Mouse (Mus musculus): ENCODE measurements around the gene Marveld3. TPM values are rescaled to one million over a fixed set of nuclear protein-coding genes. Genes with fewer than 3 reads are reported as not detected.

The Marveld3 gene
- total and polyA plus RNA-seq, 2 experiments from 2014 or later: 0.36 to 1.9 TPM

DNA sequence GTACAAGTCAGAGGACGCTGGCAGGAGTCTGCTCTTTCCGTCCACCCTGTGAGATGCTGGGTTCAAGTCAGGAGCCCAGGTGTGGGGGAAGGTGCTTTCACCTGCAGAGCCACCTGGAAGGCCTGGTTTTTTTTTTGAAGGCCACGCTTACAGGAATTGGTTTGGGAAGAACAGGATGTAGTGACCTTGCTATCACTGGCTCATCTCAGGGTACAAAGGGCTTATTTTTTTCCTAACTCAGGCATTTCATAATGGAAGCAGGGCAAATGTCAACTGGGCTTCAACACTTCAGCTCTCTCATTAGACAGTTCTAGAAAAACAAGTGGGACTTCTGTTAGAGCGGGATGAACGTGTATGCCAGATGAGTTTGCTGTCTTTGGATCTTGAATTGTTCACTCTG is 42.3 kb upstream of the Marveld3 start:
- 70% methylated on average over 5 of the region's 5 CpGs for WGBS

DNA sequence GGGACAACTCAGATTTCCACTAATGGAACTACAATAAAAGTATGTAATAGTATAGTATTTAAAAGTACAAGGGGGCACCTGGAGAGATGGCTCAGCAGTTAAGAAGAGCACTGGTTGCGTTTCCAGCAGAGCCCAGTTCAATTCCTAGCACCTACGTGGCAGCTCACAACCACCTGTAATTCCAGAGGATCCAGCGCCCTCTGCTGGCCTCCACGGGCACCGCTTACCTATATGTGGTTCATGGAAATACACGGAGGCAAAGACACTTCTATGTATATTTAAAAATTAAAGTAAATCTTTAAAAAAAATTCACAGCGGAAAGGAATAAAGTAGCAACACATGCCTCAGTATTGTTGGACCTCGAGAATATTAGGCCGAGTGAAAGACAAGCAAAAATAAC is 41.0 kb upstream of the Marveld3 start:
- ATAC-seq (ENCODE audit: insufficient read depth, low read depth) (no peak), DNase-seq (ENCODE audit: low spot score) (no peak)
- Histone ChIP-seq H3K9ac (replicated peaks; ENCODE audit: low read depth, low read length) (no peak overlapping the region), H3K4me2 (ENCODE audit: low read depth, low read length) (no peak overlapping the region), H3K36me3 (replicated peaks; ENCODE audit: control insufficient read depth, insufficient read depth, low read length) (no peaks in the 10 kb centered on the region), H3K4me1 (ENCODE audit: control insufficient read depth, insufficient read depth) (no peaks in the 10 kb centered on the region), H3K27ac (ENCODE audit: low read depth) (no peak overlapping the region), H3K9me3 (replicated peaks; ENCODE audit: control insufficient read depth, low read length) (no peaks in the 10 kb centered on the region), H3K4me3 (ENCODE audit: low read depth, low read length) (no peak overlapping the region), H3K27me3 (ENCODE audit: control insufficient read depth, insufficient read depth, low read length) (no peaks in the 10 kb centered on the region)
- TF ChIP-seq EP300 (IDR thresholded peaks at IDR 0.05; ENCODE audit: low read depth) (no peak), CTCF (IDR thresholded peaks at IDR 0.05; ENCODE audit: low read depth) (peak; percentile 38)
- 37% methylated on average over 9 of the region's 9 CpGs for WGBS

More for the DNA sequence above, 42.3 kb upstream of the Marveld3 start:
- Histone ChIP-seq H3K36me3 (replicated peaks; ENCODE audit: control insufficient read depth, insufficient read depth, low read length) (no peaks in the 10 kb centered on the region), H3K4me3 (ENCODE audit: low read depth, low read length) (no peak overlapping the region), H3K4me2 (ENCODE audit: low read depth, low read length) (no peak overlapping the region), H3K9ac (replicated peaks; ENCODE audit: low read depth, low read length) (no peak overlapping the region), H3K9me3 (replicated peaks; ENCODE audit: control insufficient read depth, low read length) (no peaks in the 10 kb centered on the region), H3K4me1 (ENCODE audit: control insufficient read depth, insufficient read depth) (no peaks in the 10 kb centered on the region), H3K27ac (ENCODE audit: low read depth) (no peak overlapping the region), H3K27me3 (ENCODE audit: control insufficient read depth, insufficient read depth, low read length) (no peaks in the 10 kb centered on the region)
- DNase-seq (ENCODE audit: low spot score) (no peak), ATAC-seq (ENCODE audit: insufficient read depth, low read depth) (no peak)
- TF ChIP-seq CTCF (IDR thresholded peaks at IDR 0.05; ENCODE audit: low read depth) (no peak), EP300 (IDR thresholded peaks at IDR 0.05; ENCODE audit: low read depth) (no peak)

DNA sequence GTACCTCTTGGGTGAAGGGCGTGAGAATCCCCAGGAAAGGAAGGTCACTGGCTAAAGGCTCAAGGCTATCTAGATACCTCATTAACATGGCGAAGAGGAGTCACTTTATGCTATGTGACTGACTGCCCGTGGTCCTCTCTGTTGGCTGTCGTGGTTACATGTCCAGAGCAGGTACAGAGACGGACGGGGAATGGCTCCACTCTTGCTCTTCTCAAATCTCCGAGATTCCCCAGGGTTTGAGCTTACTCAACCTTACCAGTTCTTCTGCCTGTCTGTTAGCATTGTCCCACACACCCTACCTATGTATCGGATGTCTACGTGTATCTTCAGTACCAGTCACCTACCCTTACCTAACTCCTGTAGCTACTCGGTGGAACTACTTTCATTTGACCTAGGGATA is 38.0 kb upstream of the Marveld3 start:
- no peaks in the 10 kb centered on the region for H3K4me1 ChIP-seq (ENCODE audit: control insufficient read depth, insufficient read depth)
- H3K9ac ChIP-seq (replicated peaks; ENCODE audit: low read depth, low read length): no peak overlapping the region
- TF ChIP-seq CTCF (IDR thresholded peaks at IDR 0.05; ENCODE audit: low read depth) (no peak), EP300 (IDR thresholded peaks at IDR 0.05; ENCODE audit: low read depth) (no peak)
- H3K27ac ChIP-seq (ENCODE audit: low read depth): no peak overlapping the region
- ATAC-seq (ENCODE audit: insufficient read depth, low read depth): no peak
- H3K36me3 ChIP-seq (replicated peaks; ENCODE audit: control insufficient read depth, insufficient read depth, low read length): no peaks in the 10 kb centered on the region
- H3K4me2 ChIP-seq (ENCODE audit: low read depth, low read length): no peak overlapping the region
- WGBS: 73% methylated on average over 10 of the region's 10 CpGs
- H3K27me3 ChIP-seq (ENCODE audit: control insufficient read depth, insufficient read depth, low read length): no peaks in the 10 kb centered on the region
- no peak overlapping the region for H3K4me3 ChIP-seq (ENCODE audit: low read depth, low read length)
- no peaks in the 10 kb centered on the region for H3K9me3 ChIP-seq (replicated peaks; ENCODE audit: control insufficient read depth, low read length)
- DNase-seq (ENCODE audit: low spot score): no peak

DNA sequence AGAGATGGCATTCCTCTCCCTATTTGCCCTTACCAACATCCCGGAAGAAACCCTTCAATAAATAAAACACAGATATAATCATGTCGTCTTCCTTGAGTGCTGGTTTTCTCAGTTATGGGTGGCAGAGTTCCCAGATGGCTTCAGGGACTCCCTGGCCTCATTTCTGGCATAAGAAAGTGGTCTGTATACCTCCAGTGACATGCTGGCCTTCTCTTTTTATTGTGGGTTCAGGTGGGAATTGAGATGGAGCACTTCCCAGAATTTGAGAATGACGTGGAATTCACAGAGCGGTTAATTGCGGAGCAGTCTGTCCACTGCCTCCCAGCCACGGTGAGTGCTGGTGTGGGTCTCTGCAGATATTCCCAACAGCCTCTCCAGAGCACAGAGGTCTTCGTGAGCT is 36.1 kb upstream of the Marveld3 start:
- 67% methylated on average over 7 of the region's 7 CpGs for WGBS
- TF ChIP-seq CTCF (IDR thresholded peaks at IDR 0.05; ENCODE audit: low read depth): no peak
- no peak for TF ChIP-seq EP300 (IDR thresholded peaks at IDR 0.05; ENCODE audit: low read depth)
- H3K4me2 ChIP-seq (ENCODE audit: low read depth, low read length): no peak overlapping the region
- no peaks in the 10 kb centered on the region for H3K4me1 ChIP-seq (ENCODE audit: control insufficient read depth, insufficient read depth)
- ATAC-seq (ENCODE audit: insufficient read depth, low read depth) (no peak), DNase-seq (ENCODE audit: low spot score) (no peak)
- no peaks in the 10 kb centered on the region for H3K9me3 ChIP-seq (replicated peaks; ENCODE audit: control insufficient read depth, low read length)
- H3K36me3 ChIP-seq (replicated peaks; ENCODE audit: control insufficient read depth, insufficient read depth, low read length): no peaks in the 10 kb centered on the region
- no peak overlapping the region for H3K4me3 ChIP-seq (ENCODE audit: low read depth, low read length)
- no peaks in the 10 kb centered on the region for H3K27me3 ChIP-seq (ENCODE audit: control insufficient read depth, insufficient read depth, low read length)
- no peak overlapping the region for H3K27ac ChIP-seq (ENCODE audit: low read depth)
- H3K9ac ChIP-seq (replicated peaks; ENCODE audit: low read depth, low read length): no peak overlapping the region

DNA sequence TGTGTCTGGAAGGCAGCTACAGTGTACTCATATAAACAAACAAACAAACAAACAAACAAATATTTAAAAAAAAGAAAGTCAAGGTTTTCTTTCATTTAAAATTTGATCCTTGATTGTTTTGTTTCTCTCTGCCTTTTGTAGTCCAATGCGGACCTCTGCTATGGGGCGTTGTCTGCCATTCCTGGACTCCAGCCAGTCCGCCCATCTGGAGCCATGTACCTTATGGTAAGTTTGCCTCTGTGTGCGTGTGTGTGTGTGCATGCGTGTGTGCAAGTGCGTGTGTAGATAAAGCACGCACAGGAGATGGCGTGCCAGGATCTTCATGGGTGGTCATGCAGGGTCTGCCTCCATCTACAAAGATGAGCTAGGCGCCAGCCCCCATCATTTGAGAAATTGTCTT is 35.4 kb upstream of the Marveld3 start:
- Histone ChIP-seq H3K9ac (replicated peaks; ENCODE audit: low read depth, low read length) (no peak overlapping the region), H3K4me3 (ENCODE audit: low read depth, low read length) (no peak overlapping the region), H3K27me3 (ENCODE audit: control insufficient read depth, insufficient read depth, low read length) (no peaks in the 10 kb centered on the region), H3K9me3 (replicated peaks; ENCODE audit: control insufficient read depth, low read length) (no peaks in the 10 kb centered on the region), H3K4me1 (ENCODE audit: control insufficient read depth, insufficient read depth) (no peaks in the 10 kb centered on the region), H3K27ac (ENCODE audit: low read depth) (no peak overlapping the region), H3K4me2 (ENCODE audit: low read depth, low read length) (no peak overlapping the region), H3K36me3 (replicated peaks; ENCODE audit: control insufficient read depth, insufficient read depth, low read length) (no peaks in the 10 kb centered on the region)
- 88% methylated on average over 9 of the region's 9 CpGs for WGBS
- TF ChIP-seq CTCF (IDR thresholded peaks at IDR 0.05; ENCODE audit: low read depth) (no peak), EP300 (IDR thresholded peaks at IDR 0.05; ENCODE audit: low read depth) (no peak)
- ATAC-seq (ENCODE audit: insufficient read depth, low read depth) (no peak), DNase-seq (ENCODE audit: low spot score) (no peak)

DNA sequence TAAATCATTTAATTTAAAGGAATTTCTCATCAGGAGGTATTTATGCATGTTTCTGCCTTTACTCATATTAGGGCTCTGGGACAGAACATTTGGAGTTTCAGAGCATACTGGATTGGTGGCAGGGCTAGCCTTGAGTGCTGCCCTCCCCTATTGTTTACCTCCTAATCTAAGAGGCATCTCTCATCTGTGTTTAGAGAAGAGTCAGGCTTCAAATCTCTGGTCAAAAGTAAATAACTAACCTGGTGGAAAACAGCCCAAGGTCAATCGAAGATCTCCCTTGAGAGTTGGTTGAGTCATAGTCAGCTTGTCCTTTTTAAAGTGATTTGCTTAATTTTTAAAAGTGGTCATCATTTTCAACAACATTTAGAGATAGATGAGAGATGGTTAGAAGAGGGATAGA is 30.9 kb upstream of the Marveld3 start:
- WGBS: 65% methylated on average over 1 of the region's 1 CpGs
- Histone ChIP-seq H3K9me3 (replicated peaks; ENCODE audit: control insufficient read depth, low read length) (no peaks in the 10 kb centered on the region), H3K4me3 (ENCODE audit: low read depth, low read length) (no peak overlapping the region), H3K27me3 (ENCODE audit: control insufficient read depth, insufficient read depth, low read length) (no peaks in the 10 kb centered on the region), H3K36me3 (replicated peaks; ENCODE audit: control insufficient read depth, insufficient read depth, low read length) (no peaks in the 10 kb centered on the region), H3K4me2 (ENCODE audit: low read depth, low read length) (no peak overlapping the region), H3K4me1 (ENCODE audit: control insufficient read depth, insufficient read depth) (no peaks in the 10 kb centered on the region), H3K9ac (replicated peaks; ENCODE audit: low read depth, low read length) (no peak overlapping the region), H3K27ac (ENCODE audit: low read depth) (no peak overlapping the region)
- DNase-seq (ENCODE audit: low spot score) (no peak), ATAC-seq (ENCODE audit: insufficient read depth, low read depth) (no peak)
- no peak for TF ChIP-seq EP300 (IDR thresholded peaks at IDR 0.05; ENCODE audit: low read depth)
- TF ChIP-seq CTCF (IDR thresholded peaks at IDR 0.05; ENCODE audit: low read depth): no peak
